Mouse (Mus musculus): ENCODE results near the gene Tatdn3. TPM values are rescaled to one million over a fixed set of nuclear protein-coding genes. Genes with fewer than 3 reads are reported as not detected.

The Tatdn3 gene
- total RNA-seq, 1 experiment = 11.8 TPM

- in situ Hi-C loops (cut with MboI; ENCODE audit: low sequenced_read_pairs in 2 of 2, unreplicated experiment in 2 of 2) = no loop called here
- DNase-seq (ENCODE audit: low read depth, low spot score) = no peak
Measured at GRCm38 (mm10) chr1:191073486-191073885, 10.8 kb upstream of the Tatdn3 start.

GRCm38 (mm10) chr1:191073001-191073400 lies 10.3 kb upstream of the Tatdn3 start:
- Histone ChIP-seq H3K4me3 (ENCODE audit: insufficient read depth in 1 of 2, low read depth in 1 of 2, low read length in 2 of 2, poor library complexity in 1 of 2, severe bottlenecking in 1 of 2) (no peak overlapping the region), H3K9me3 (ENCODE audit: control insufficient read depth, insufficient read depth, low read depth, low read length) (0 out of 2 replicates have a peak, but pooled peaks cover 1% of the 10 kb centered on the region), H3K36me3 (ENCODE audit: control insufficient read depth, insufficient read depth, low read length, poor library complexity, severe bottlenecking) (peaks cover 61% of the 10 kb centered on the region), H3K4me1 (ENCODE audit: control insufficient read depth in 2 of 2, insufficient read depth in 2 of 2, low read length in 2 of 2, poor library complexity in 1 of 2) (peaks cover 0 to 3% of the 10 kb centered on the region in 2 experiments; a peak in 1 of 4 replicates), H3K27ac (ENCODE audit: insufficient read depth, low read depth, low read length, poor library complexity, severe bottlenecking) (no peak overlapping the region), H3K9ac (ENCODE audit: insufficient read depth, low read depth, low read length, poor library complexity, severe bottlenecking) (no peak overlapping the region)
- in situ Hi-C loops (cut with MboI; ENCODE audit: low sequenced_read_pairs in 2 of 2, unreplicated experiment in 2 of 2) = no loop called here
- no peak for DNase-seq (ENCODE audit: low read depth, low spot score)
- TF ChIP-seq MAFK (IDR thresholded peaks at IDR 0.05; ENCODE audit: insufficient read depth, low read depth, low read length) (no peak), ZC3H11A (IDR thresholded peaks at IDR 0.05; ENCODE audit: borderline replicate concordance, low read depth, low read length) (no peak), ZNF384 (IDR thresholded peaks at IDR 0.05; ENCODE audit: low read depth, low read length) (no peak), HCFC1 (IDR thresholded peaks at IDR 0.05; ENCODE audit: borderline replicate concordance, insufficient read depth, low read length) (no peak), CHD2 (IDR thresholded peaks at IDR 0.05; ENCODE audit: low read depth, low read length) (no peak)

More at GRCm38 (mm10) chr1:191073486-191073885, 10.8 kb upstream of the Tatdn3 start:
- no peak overlapping the region for H3K27ac ChIP-seq (ENCODE audit: insufficient read depth, low read depth, low read length, poor library complexity, severe bottlenecking)
- H3K36me3 ChIP-seq (ENCODE audit: control insufficient read depth, insufficient read depth, low read length, poor library complexity, severe bottlenecking) = peaks cover 63% of the 10 kb centered on the region
- TF ChIP-seq HCFC1 (IDR thresholded peaks at IDR 0.05; ENCODE audit: borderline replicate concordance, insufficient read depth, low read length) (no peak), CHD2 (IDR thresholded peaks at IDR 0.05; ENCODE audit: low read depth, low read length) (no peak), ZNF384 (IDR thresholded peaks at IDR 0.05; ENCODE audit: low read depth, low read length) (no peak), MAFK (IDR thresholded peaks at IDR 0.05; ENCODE audit: insufficient read depth, low read depth, low read length) (no peak)
- H3K4me3 ChIP-seq (ENCODE audit: insufficient read depth in 1 of 2, low read depth in 1 of 2, low read length in 2 of 2, poor library complexity in 1 of 2, severe bottlenecking in 1 of 2) = no peak overlapping the region
- H3K9ac ChIP-seq (ENCODE audit: insufficient read depth, low read depth, low read length, poor library complexity, severe bottlenecking) = no peak overlapping the region
- H3K9me3 ChIP-seq (ENCODE audit: control insufficient read depth, insufficient read depth, low read depth, low read length) = 0 out of 2 replicates have a peak, but pooled peaks cover 1% of the 10 kb centered on the region
- peaks cover 0 to 3% of the 10 kb centered on the region in 2 experiments; a peak in 1 of 4 replicates for H3K4me1 ChIP-seq (ENCODE audit: control insufficient read depth in 2 of 2, insufficient read depth in 2 of 2, low read length in 2 of 2, poor library complexity in 1 of 2)

- Histone ChIP-seq H3K9me3 (ENCODE audit: control insufficient read depth, insufficient read depth, low read depth, low read length) (0 out of 2 replicates have a peak, but pooled peaks cover 1% of the 10 kb centered on the region), H3K4me3 (ENCODE audit: insufficient read depth in 1 of 2, low read depth in 1 of 2, low read length in 2 of 2, poor library complexity in 1 of 2, severe bottlenecking in 1 of 2) (no peak overlapping the region), H3K36me3 (ENCODE audit: control insufficient read depth, insufficient read depth, low read length, poor library complexity, severe bottlenecking) (peaks cover 60% of the 10 kb centered on the region), H3K4me1 (ENCODE audit: control insufficient read depth in 2 of 2, insufficient read depth in 2 of 2, low read length in 2 of 2, poor library complexity in 1 of 2) (peaks cover 0 to 3% of the 10 kb centered on the region in 2 experiments; a peak in 1 of 4 replicates), H3K9ac (ENCODE audit: insufficient read depth, low read depth, low read length, poor library complexity, severe bottlenecking) (no peak overlapping the region), H3K27ac (ENCODE audit: insufficient read depth, low read depth, low read length, poor library complexity, severe bottlenecking) (no peak overlapping the region)
- in situ Hi-C loops (cut with MboI; ENCODE audit: low sequenced_read_pairs in 2 of 2, unreplicated experiment in 2 of 2) = no loop called here
- TF ChIP-seq ZNF384 (IDR thresholded peaks at IDR 0.05; ENCODE audit: low read depth, low read length) (no peak), ZC3H11A (IDR thresholded peaks at IDR 0.05; ENCODE audit: borderline replicate concordance, low read depth, low read length) (no peak), MAFK (IDR thresholded peaks at IDR 0.05; ENCODE audit: insufficient read depth, low read depth, low read length) (no peak)
- DNase-seq (ENCODE audit: low read depth, low spot score) = no peak
Measured at GRCm38 (mm10) chr1:191072329-191072913, 9.7 kb upstream of the Tatdn3 start.

- H3K9ac ChIP-seq (ENCODE audit: insufficient read depth, low read depth, low read length, poor library complexity, severe bottlenecking) = no peak overlapping the region
- no peak overlapping the region for H3K4me3 ChIP-seq (ENCODE audit: insufficient read depth in 1 of 2, low read depth in 1 of 2, low read length in 2 of 2, poor library complexity in 1 of 2, severe bottlenecking in 1 of 2)
- peaks cover 0 to 3% of the 10 kb centered on the region in 2 experiments; a peak in 1 of 4 replicates for H3K4me1 ChIP-seq (ENCODE audit: control insufficient read depth in 2 of 2, insufficient read depth in 2 of 2, low read length in 2 of 2, poor library complexity in 1 of 2)
- H3K9me3 ChIP-seq (ENCODE audit: control insufficient read depth, insufficient read depth, low read depth, low read length) = 0 out of 2 replicates have a peak, but pooled peaks cover 1% of the 10 kb centered on the region
- in situ Hi-C loops (cut with MboI; ENCODE audit: low sequenced_read_pairs in 2 of 2, unreplicated experiment in 2 of 2) = no loop called here
- DNase-seq (ENCODE audit: low read depth, low spot score) = no peak
- TF ChIP-seq HCFC1 (IDR thresholded peaks at IDR 0.05; ENCODE audit: borderline replicate concordance, insufficient read depth, low read length) (no peak), ZC3H11A (IDR thresholded peaks at IDR 0.05; ENCODE audit: borderline replicate concordance, low read depth, low read length) (no peak), CHD2 (IDR thresholded peaks at IDR 0.05; ENCODE audit: low read depth, low read length) (no peak), ZNF384 (IDR thresholded peaks at IDR 0.05; ENCODE audit: low read depth, low read length) (no peak), MAFK (IDR thresholded peaks at IDR 0.05; ENCODE audit: insufficient read depth, low read depth, low read length) (no peak)
- no peak overlapping the region for H3K27ac ChIP-seq (ENCODE audit: insufficient read depth, low read depth, low read length, poor library complexity, severe bottlenecking)
- peaks cover 55% of the 10 kb centered on the region for H3K36me3 ChIP-seq (ENCODE audit: control insufficient read depth, insufficient read depth, low read length, poor library complexity, severe bottlenecking)
Measured at GRCm38 (mm10) chr1:191071613-191072012, 8.9 kb upstream of the Tatdn3 start.
